Mouse (Mus musculus) midbrain, embryonic 11.5 days (tissue): Measurements from ENCODE around the gene Mcrip2. TPM values are rescaled to one million over a fixed set of nuclear protein-coding genes. Genes with fewer than 3 reads are reported as not detected.
A peak's percentile ranks its signal among the peaks of the same experiment; 100 is the strongest.

Experiments used
- ATAC-seq: fragments of 200-750 bp; cut with Nextera tagmentation; 2 replicates; pipeline ENCODE4 v1.8.0; 2017; ENCODE audit warnings: moderate TSS enrichment, moderate library complexity; ENCODE audit not compliant: low FRiP score
- DNase-seq: peaks from one replicate; pipeline ENCODE4 v3.0.0; 2015; ENCODE audit warnings: low spot score; ENCODE audit errors: missing footprints
- H3K27ac ChIP-seq: fragments of 300-500 bp; sonication (generic); 2 replicates; pipeline ENCODE4 v1.5.1; 2014; ENCODE audit warnings: low read depth, low read length
- H3K27me3 ChIP-seq: fragments of 300-500 bp; sonication (generic); 2 replicates; pipeline ENCODE4 v1.6.1; 2014; ENCODE audit warnings: mild to moderate bottlenecking, low read length, moderate library complexity, mixed read lengths; ENCODE audit not compliant: control insufficient read depth, insufficient read depth
- H3K36me3 ChIP-seq: fragments of 300-500 bp; sonication (generic); 2 replicates; pipeline ENCODE4 v1.6.1; 2014; ENCODE audit warnings: mild to moderate bottlenecking, low read length, moderate library complexity, mixed read lengths; ENCODE audit not compliant: control insufficient read depth, insufficient read depth
- H3K4me1 ChIP-seq: fragments of 300-500 bp; sonication (generic); 2 replicates; pipeline ENCODE4 v1.6.1; 2014; ENCODE audit warnings: low read length; ENCODE audit not compliant: control insufficient read depth, insufficient read depth
- H3K4me2 ChIP-seq: fragments of 300-500 bp; sonication (generic); 2 replicates; pipeline ENCODE4 v1.6.1; 2014; ENCODE audit warnings: mild to moderate bottlenecking, moderate library complexity
- H3K4me3 ChIP-seq: fragments of 300-500 bp; sonication (generic); 2 replicates; pipeline ENCODE4 v1.5.1; 2014; ENCODE audit warnings: low read depth, low read length
- H3K9ac ChIP-seq: fragments of 300-500 bp; sonication (generic); 2 replicates; pipeline ENCODE4 v1.6.1; 2014; ENCODE audit warnings: low read length
- H3K9me3 ChIP-seq: fragments of 300-500 bp; sonication (generic); 2 replicates; pipeline ENCODE4 v1.6.1; 2016; ENCODE audit warnings: low read length; ENCODE audit not compliant: control insufficient read depth
- WGBS: fragments of 180-500 bp; shearing (Covaris S2); extraction: QIAGEN DNeasy Blood & Tissue Kit; methylation state at CpG from one replicate; pipeline ENCODE4 v1.1.7; 2014; 5-methylcytosine and 5-hydroxymethylcytosine counted together
- polyA plus RNA-seq: library from polyadenylated mRNA; unstranded; fragments of >200 nt; fragmentation: Nextera tagmentation; extraction: Ambion mirVana; gene quantifications from 2 replicates; pipeline ENCODE4 v1.2.1, GENCODE M21; 2014

Gene Mcrip2
- polyA plus RNA-seq, 1 experiment from 2014 or later, result 7.0 TPM

DNA sequence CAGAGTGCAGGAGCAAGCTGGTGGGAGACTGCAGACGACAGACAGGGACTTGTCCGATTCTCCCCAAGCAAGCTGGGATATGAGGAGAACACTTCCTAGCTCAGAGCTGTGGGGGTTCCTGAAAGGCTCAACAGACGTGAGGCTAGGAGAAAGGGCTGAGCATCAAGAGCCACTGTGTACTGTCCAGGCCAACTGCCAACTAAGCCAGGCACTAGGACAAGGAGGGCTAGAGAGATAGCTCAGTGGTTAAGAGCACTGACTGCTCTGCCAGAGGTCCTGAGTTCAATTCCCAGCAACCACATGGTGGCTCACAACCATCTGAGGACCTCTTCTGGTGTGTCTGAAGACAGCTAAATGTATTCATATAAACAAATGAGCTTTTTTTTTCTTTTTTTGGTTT, 26.1 kb downstream of the Mcrip2 start:
- no peaks in the 10 kb centered on the region for H3K9me3 ChIP-seq
- peaks cover 27% of the 10 kb centered on the region for H3K36me3 ChIP-seq
- H3K9ac ChIP-seq, result no peak overlapping the region
- 85% methylated on average over 3 of the region's 3 CpGs for WGBS
- H3K4me1 ChIP-seq, result peaks cover 12% of the 10 kb centered on the region
- H3K4me2 ChIP-seq, result no peak overlapping the region
- no peak overlapping the region for H3K4me3 ChIP-seq
- no peaks in the 10 kb centered on the region for H3K27me3 ChIP-seq
- H3K27ac ChIP-seq, result no peak overlapping the region
- no peak for DNase-seq
- no peak for ATAC-seq

DNA sequence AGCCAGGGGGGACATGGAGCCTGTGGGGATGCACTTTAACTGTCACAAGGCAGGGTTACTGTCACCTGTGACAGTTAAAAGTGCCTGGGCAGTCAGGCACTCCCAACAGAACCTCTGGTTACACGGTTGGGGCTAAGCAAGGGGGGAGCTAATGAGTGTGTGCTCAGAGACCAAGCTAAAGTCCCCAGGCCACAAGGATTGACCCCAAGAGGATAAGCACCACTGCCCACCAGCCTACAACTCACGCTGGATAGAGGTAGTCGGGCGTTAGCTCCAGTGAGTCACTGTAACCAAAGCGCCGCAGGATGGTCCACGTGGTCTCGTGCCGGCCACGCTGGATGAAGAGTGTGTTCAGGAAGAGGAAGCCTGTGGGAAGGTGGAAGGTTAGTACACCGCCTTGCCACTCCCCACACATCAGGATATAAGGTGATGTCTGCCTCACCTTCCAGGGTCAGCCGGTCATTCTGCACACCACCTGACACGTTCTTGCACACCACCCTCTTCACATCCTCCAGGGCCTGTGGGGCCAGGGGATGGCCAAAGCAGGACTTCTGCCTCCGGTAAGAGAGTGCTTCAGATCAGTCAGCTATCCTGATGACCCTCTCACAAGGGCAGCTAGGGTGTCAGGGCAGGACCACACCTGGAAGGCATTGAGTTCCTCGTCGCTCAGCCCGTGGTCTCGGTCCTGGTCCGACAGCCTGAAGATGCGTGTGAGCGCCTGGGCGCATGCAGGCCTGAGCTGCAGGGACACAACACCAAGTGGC, 27.3 kb downstream of the Mcrip2 start, which contains the start of gene Gm20683:
Gene Gm20683, minus strand, starts transcription at position 647 of the 764 bp plus-strand sequence.
- no peak for DNase-seq
- Histone ChIP-seq H3K36me3 (peaks cover 27% of the 10 kb centered on the region), H3K4me1 (peaks cover 24% of the 10 kb centered on the region), H3K4me3 (no peak within 1 kb of the TSS), H3K27me3 (no peaks in the 10 kb centered on the region), H3K4me2 (no peak within 1 kb of the TSS), H3K27ac (no peak within 1 kb of the TSS), H3K9ac (no peak within 1 kb of the TSS), H3K9me3 (no peaks in the 10 kb centered on the region)
- 95% methylated on average over 22 of the region's 22 CpGs for WGBS
- no peak for ATAC-seq

DNA sequence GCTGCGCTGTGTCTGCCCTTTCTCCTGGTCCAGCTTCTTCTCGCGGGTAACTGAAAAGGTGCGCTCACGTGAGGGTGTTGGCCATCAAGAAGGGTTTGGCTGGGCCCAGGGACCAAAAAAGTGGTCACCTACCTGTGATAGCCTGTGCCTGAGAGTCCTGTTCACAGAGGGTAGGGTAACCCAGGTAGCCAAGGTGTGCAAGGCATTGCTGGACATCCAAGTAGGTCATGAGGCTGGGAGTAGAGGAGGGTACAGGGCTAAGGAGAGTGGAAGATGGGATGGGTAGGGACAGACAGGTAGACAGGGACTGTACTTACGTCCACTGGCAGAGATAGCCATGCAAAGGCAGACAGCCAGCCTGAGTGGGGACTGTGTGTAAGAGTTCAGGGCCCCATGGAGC, 28.0 kb downstream of the Mcrip2 start:
- peaks cover 30% of the 10 kb centered on the region for H3K4me1 ChIP-seq
- no peak overlapping the region for H3K4me3 ChIP-seq
- no peak overlapping the region for H3K27ac ChIP-seq
- WGBS, result 92% methylated on average over 6 of the region's 6 CpGs
- DNase-seq (no peak), ATAC-seq (no peak)
- H3K27me3 ChIP-seq, result no peaks in the 10 kb centered on the region
- no peak overlapping the region for H3K9ac ChIP-seq
- H3K9me3 ChIP-seq, result no peaks in the 10 kb centered on the region
- H3K4me2 ChIP-seq, result no peak overlapping the region
- H3K36me3 ChIP-seq, result peaks cover 27% of the 10 kb centered on the region

DNA sequence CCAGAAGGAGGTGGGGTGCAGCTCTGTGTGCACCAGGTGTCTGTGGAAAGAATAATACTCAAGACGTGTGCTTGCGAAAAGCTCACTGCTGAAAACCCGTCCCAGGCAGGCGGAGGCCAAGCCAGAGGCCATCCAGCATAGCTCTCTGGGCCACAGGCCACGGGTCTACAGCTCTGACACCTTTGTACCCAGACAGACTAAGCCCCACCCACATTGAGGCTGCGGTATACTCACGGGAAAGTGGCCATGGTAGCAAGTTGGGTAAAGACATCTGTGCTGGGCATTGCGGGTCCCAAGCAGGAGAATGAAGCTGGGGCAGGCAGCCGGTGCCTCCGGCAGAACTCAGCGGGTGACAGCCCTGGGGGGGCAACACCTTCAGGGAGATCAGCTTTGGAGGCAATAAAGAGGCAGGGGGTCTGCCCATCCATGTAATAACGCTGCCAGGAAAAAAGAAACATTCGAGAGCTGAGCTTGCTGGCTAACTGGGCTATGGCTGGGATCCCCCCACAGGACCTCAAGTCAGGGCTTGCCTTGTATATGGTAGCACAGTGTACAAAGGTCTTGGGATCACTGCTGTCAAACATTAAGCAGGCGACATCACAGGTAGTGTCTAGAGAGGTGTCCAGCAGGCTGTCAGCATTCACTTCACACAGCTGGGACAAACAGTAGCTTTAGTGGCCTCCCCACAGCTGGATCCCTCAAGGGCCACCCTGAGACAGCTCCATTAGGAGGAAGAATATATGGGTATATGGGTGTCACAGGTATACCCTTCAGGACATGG, 28.9 kb downstream of the Mcrip2 start:
- H3K4me3 ChIP-seq, result no peak overlapping the region

DNA sequence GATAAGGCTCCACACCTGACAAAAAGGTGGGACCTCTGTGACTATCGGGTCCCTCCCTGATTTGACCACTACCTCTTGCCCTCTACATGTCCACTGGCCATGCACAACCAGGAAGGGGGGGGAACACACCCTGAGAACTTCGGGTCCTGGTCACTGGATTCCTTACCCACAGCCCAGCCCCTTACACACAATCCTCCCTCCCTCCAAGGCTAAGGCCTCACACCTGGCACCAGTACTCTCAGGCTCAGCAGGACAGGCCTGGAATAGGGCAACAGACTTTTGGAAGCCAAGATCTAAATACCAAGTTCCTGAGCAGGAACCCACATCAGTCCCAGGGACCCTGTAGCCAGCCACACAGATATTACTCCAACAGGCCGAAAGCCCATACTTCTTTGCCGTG, 29.7 kb downstream of the Mcrip2 start:
- no peak overlapping the region for H3K9ac ChIP-seq
- H3K4me1 ChIP-seq, result peaks cover 43% of the 10 kb centered on the region
- H3K4me3 ChIP-seq, result no peak overlapping the region
- H3K27ac ChIP-seq, result no peak overlapping the region
- H3K4me2 ChIP-seq, result no peak overlapping the region
- no peak for ATAC-seq
- no peak for DNase-seq
- peaks cover 25% of the 10 kb centered on the region for H3K36me3 ChIP-seq
- WGBS, result 88% methylated on average over 4 of the region's 4 CpGs
- no peaks in the 10 kb centered on the region; the same call in 1 of the 2 replicates for H3K27me3 ChIP-seq
- H3K9me3 ChIP-seq, result no peaks in the 10 kb centered on the region

More for the DNA sequence above, 28.9 kb downstream of the Mcrip2 start:
- Histone ChIP-seq H3K36me3 (peaks cover 25% of the 10 kb centered on the region), H3K9me3 (no peaks in the 10 kb centered on the region), H3K27ac (no peak overlapping the region), H3K4me1 (peaks cover 36% of the 10 kb centered on the region), H3K4me2 (no peak overlapping the region), H3K9ac (no peak overlapping the region), H3K27me3 (no peaks in the 10 kb centered on the region; the same call in 1 of the 2 replicates)
- DNase-seq (no peak), ATAC-seq (no peak)
- WGBS, result 89% methylated on average over 14 of the region's 14 CpGs

DNA sequence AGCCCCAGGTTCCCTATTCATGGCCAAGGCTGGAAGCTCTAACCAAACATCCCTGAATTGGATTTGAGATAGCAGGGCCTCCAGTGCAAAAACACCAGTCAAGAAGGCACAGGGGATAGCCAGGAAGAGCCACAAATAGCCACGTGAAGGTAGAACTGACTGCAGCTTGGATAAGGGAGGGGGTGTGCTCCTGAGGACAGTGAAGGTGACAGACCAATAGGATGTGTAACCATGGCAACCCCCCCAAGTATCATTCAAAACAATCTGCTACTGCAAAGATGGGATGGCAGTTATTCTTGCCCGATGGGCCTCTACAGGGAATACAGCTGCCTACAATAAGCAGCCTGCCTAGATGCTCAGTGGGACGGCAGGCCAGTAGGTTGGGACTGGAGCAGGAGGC, 31.0 kb downstream of the Mcrip2 start:
- Histone ChIP-seq H3K9ac (no peak overlapping the region), H3K9me3 (no peaks in the 10 kb centered on the region), H3K27ac (no peak overlapping the region), H3K4me1 (peaks cover 39% of the 10 kb centered on the region), H3K4me3 (no peak overlapping the region), H3K4me2 (peak overlapping the region; percentile 52; the same call in 1 of the 2 replicates), H3K27me3 (no peaks in the 10 kb centered on the region; the same call in 1 of the 2 replicates), H3K36me3 (peaks cover 25% of the 10 kb centered on the region)
- no peak for ATAC-seq
- 40% methylated on average over 3 of the region's 3 CpGs for WGBS
- no peak for DNase-seq

DNA sequence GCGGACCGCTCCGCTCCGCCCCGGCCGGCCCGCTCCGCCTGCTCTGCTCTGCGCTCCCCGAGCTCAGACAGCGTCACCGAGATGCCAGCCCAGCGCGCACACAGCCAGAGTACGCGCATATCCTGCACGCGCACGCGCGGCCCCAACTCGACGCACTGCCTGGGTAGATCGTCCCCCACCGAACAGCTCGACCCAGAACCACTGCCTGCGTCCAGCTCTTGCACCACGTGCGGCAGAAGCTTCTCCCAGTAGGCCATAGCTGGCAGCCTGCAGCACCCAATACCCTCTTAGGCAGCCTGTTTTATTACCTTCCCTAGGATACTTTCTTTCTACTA, 31.5 kb downstream of the Mcrip2 start, which contains the start of gene Rhbdl1:
Gene Rhbdl1, minus strand, starts transcription at position 220 of the 335 bp plus-strand sequence.
- peaks cover 40% of the 10 kb centered on the region for H3K4me1 ChIP-seq
- H3K9ac ChIP-seq, result peak within 1 kb of the TSS; percentile 43
- peak within 1 kb of the TSS; percentile 52 for H3K4me2 ChIP-seq
- H3K27me3 ChIP-seq, result no peaks in the 10 kb centered on the region; the same call in 1 of the 2 replicates
- WGBS, result 1% methylated on average over 27 of the region's 29 CpGs
- no peak for ATAC-seq
- H3K4me3 ChIP-seq, result peak within 1 kb of the TSS; percentile 29
- peak; percentile 95 for DNase-seq
- peaks cover 23% of the 10 kb centered on the region for H3K36me3 ChIP-seq
- H3K9me3 ChIP-seq, result no peaks in the 10 kb centered on the region
- H3K27ac ChIP-seq, result no peak within 1 kb of the TSS; the same call in 1 of the 2 replicates

DNA sequence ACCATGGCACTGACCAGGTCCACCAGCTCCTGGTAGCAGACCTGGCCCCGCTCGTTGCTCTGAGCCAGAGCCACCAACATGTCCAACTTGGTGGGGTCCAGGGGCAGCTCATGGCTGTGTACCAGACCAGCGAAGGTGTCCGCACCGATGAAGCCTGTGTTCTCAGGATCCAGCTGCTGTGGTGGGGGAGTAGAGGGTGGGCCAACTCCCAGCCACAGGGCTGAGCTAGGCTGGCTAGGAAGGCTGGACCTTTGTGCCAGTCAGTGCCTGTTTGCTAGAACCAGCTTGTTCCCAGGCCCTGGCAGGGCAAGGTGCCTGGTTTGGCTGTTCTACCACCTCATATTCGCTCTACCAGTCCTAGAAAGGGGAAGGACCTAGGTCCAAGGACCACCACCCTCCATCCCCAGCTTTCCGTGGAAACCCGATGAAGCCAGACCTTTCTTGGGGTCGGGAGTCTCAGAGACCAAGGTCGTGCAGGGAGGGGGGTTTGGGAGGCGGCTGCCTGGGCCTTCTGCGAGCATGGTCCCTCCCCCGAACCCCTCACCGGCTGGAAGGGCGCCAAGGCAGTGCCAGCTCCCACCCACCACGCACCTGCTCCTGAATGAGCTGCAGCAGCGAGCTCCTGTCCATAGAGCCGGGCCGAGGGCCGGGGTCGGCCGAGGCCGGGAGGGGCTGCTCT, 32.0 kb downstream of the Mcrip2 start:
- peak overlapping the region; percentile 29 for H3K4me3 ChIP-seq
- no peak for DNase-seq
- no peaks in the 10 kb centered on the region for H3K9me3 ChIP-seq
- H3K27me3 ChIP-seq, result no peaks in the 10 kb centered on the region; the same call in 1 of the 2 replicates
- ATAC-seq, result no peak
- peak overlapping the region; percentile 43 for H3K9ac ChIP-seq
- peaks cover 18% of the 10 kb centered on the region for H3K36me3 ChIP-seq
- 23% methylated on average over 23 of the region's 23 CpGs for WGBS
- H3K4me2 ChIP-seq, result peak overlapping the region; percentile 52
- peaks cover 45% of the 10 kb centered on the region for H3K4me1 ChIP-seq
- no peak overlapping the region; the same call in 1 of the 2 replicates for H3K27ac ChIP-seq
